Mouse (Mus musculus) CD4-positive, CD25-positive, alpha-beta regulatory T cell, adult 2 months (primary cell): ENCODE measurements around the gene St3gal4.
A peak's percentile ranks its signal among the peaks of the same experiment; 100 is the strongest.
"Not testable (repeated sequence)": the region's sequence is repeated elsewhere in the genome, so short reads cannot be mapped to it uniquely, and the experiment has no call there.

ENCODE experiments used
- DNase-seq: peaks from one replicate; pipeline ENCODE4 v3.0.0-alpha.2; 2012; ENCODE audit warnings: low read depth, low spot score

St3gal4 gene

DNA sequence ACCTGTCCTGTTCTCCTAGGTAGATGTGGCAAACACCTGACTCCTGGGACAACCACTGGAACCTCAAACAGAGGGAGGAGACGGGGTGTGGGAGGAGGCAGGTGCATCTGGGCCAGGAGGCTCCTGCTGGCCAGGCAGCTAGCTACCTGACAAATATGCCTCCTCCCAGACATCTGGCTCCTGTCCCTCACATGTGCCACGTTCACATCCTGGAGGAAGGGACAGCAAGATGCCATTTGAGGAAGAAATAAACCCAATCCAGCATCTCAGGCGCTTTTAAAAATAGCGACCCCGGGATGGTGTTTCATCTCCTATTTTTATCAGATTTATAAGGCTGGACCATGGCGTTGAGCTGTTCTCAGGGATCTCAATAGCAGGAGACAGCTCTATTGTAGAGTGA lies at the start of gene St3gal4:
Gene St3gal4 (minus strand): TSS at position 101 of the 400 bp plus-strand sequence.
- DNase-seq = no peak

DNA sequence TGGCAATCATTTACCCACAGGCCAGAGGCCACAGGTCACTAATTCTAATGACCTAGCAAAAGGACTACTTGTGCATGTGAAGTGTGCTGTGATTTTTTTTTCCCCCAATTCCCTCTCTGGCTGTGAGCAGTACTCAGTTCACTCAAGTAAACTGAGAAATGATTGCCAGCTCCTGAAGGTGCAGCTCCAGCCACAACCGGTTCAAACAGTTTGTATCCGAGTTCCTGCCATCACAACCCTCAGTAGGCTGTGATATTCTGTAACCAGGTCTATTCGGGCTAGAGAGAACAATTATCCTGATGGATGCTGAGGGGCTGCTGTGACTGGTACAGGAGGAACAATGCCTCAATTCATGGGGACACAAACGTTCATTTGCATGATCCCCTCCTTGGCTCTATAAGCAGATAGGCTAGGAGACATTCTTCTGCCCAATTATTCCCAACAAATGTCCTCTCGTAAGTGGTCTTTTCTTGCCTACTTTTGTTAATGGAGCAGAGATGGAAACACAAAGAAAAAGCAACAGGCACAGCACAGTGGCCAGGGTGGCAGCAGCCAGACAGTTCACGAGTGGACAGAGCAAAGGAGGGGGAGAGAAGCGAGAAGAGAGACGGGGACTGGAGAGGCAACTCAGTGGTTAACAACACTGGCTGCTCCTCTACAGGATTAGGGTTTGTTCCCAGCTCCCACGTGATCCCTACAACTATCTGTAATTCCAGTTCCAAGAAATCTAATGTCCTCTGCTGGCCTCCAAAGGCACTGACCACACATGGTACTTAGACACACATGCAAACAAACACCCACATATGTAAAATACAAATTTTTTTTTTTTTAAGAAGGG lies 47.9 kb upstream of the St3gal4 start:
- no peak for DNase-seq

DNA sequence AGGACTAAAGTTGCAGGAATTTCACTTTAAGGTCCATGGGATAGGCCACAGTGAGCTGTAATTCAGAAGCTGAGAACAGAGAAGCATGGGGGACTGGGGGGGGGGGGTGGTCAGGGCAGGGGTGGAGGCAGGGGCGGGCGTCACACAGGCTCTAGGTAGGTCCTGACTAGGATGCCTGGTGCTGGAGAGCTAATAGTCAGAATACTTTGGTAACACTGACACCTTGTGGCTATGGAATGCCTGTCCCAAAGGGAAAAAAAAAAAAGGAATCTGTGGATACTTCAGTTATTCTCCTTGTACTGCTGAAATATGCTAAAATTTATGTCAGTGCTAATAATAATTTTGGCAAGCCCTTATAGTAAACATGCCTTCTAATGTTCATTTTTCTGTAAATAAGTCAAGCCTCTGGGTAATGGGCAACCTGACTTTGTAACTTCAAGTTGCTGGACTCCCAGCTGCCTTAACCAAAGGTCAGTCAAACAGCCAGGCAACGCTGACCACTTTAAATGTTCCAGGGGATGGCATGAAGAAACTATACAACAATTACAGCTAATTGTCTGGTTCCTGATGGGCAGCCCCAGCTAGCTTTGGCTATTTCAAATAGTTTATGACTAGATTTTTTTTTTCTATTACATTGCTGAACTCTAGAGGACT lies 47.2 kb upstream of the St3gal4 start:
- peak; percentile 63 for DNase-seq

DNA sequence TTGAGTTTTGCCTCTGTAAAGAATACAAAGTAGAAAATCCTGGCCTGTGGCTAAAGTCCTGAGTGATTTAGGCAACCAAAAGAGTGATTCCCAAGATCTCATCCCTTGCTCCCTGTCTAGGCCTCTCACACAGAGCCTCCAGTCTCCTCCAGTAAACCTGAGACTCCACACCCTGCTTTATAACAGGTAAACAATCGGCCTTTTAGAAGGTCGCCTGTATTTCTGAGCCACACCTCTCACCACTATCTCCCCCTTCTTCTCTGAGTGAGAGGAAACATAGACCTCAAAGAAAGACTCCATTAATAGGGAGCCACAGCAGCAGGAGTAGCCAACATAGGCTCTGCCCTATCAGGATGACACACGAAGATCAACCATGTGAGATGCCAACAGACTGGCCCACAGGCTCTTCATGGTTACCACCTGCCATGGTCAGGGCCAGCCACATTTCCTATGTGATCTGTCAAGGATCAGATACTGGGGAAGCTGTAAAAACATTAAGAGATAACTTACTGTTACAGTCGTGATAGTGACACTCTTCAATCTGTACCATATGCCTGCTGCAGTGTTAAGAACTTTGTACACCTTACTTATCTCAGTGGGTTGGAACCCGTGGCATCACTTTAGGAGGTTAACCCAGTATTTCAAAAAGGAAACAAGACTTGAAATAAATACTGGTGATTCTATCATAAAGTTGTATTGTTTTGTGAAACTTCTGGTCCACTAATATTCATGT lies 45.2 kb upstream of the St3gal4 start:
- no peak for DNase-seq

DNA sequence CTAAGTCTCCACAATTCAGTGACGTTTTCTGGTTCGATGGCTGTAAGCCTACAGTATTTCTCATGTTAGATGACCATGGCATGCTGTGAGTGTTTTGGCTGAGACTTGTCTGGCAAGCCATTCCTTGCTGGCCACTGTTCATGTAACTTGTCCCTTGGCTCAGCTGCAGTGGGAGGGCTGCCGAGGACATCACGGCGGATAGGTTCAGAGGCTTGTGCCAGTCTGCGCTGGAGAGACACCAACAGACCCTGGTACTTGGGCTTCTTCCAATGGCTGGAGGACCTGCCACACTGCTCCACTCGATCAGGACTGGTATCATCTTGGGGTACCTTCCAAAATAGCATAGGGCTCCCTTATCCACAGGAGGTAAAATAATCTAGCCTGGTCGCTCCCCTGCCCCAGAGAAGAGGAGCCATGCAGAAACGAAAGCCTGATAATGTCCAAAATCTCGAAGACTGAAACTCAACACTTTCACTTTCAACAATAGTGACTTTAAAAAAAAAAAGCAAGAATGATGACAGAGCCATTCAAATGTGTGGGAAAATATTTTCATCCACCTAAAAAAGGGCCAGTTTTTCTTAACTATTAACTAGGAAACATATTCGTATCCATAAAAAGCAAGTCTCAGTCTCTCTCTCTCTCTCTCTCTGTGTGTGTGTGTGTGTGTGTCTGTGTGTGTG lies 44.1 kb upstream of the St3gal4 start:
- DNase-seq = no peak

DNA sequence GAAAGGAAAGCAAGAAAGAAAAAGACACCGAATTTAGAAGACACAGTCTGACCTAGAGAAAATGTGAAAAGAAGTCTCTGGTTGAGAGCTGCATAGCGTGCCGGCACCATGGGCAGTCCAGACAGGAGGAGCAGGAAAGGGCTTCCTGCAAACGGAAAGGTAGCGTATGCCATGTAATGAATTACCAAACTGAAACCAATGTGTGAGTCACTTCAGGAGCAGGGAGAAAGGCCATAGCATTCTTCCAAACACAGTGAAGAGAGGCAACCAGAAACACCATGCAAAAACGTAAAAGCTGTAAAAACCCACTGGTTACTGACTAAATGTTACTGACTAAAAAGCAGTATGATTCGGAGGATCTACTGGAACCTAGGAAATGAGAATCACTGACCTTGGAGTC lies 42.7 kb upstream of the St3gal4 start:
- DNase-seq = no peak

DNA sequence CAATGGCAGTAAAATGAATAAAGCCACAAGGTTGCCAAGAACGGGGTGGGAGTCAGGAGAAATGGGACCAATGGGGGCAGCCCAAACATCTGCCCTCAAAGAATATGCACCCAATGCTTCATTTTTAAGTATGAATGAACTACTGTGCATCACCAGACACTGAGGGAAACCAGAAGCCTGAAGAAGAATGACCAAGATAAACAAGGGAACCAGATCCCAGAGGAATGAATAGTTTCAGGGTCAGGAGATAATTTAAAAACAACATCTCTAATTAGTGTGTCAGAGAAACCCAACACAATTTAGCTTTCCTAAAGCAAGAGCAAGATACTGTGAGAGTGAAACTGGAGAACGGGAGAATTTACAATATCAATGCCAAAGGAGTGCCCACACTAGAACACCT lies 41.6 kb upstream of the St3gal4 start:
- DNase-seq = no peak

DNA sequence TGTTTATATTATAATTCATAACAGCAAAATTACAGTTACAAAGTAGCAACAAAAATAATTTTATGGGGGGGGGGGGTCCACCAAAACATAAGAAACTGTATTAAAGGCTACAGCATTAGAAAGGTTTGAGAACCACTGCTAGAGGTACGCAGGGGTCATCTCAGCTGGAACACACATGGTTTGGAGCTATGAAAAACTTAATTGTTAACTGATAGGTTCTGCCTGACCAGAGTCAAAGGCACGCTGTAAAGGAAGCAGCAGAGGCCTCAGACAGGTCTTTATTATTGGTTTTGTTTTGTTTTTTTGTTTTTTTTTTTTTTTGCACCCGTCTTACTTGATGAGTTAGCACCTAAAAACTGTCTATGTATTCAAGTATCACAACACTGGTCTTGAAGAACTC lies 39.4 kb upstream of the St3gal4 start:
- DNase-seq = no peak

DNA sequence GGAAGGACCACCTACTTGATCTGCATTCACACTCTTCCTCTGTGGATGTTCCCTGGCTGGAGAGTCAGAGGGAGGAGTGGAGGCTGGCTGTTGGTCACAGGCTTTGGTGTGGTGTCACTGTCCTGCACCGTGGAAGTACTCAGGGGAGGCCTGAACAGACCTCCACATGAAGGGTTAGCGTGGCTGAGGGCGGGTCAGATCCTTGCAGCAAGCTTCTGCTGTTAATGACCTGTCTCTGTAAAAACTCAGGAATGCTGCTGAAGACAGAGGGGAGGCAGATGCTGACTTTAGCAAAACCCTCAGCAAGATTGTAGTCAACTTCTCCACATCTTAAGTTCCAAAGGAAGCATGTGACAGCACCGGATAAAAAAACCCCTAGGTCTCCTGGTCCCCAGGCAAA lies 37.8 kb upstream of the St3gal4 start:
- DNase-seq = no peak

DNA sequence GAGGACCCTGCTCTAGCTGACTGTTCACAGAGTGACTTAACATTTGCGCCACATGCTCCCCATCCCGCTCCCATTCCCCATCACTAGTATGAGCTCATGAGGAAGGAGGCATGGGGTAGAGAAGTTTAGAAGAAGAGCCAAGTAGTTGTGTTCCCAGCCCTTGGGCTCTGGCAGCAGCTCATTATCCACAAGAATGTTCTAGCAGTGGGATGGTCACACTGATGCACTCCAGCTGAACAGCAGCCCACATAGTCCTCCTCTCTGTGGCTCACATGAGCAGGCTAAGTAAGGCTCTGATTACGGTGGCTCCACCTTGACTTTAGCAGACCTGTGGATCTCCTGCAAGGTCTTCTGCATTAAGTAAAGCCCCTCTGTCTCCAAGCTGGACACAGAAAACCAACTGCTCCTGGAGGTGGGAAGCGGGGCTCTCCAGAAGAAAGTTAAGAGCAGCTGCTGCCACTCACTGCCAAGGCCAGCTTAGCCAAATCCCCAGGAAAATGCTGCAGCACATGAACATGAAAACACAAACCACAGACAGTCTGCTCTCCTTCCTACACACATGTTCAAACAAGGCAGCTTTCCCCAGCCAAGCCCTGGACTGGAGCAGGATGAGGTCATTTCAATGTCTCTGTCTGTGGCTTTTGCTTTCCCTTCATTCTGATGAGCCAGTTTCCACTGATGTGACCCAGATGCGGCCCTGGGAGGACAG lies 37.1 kb upstream of the St3gal4 start:
- DNase-seq = no peak

DNA sequence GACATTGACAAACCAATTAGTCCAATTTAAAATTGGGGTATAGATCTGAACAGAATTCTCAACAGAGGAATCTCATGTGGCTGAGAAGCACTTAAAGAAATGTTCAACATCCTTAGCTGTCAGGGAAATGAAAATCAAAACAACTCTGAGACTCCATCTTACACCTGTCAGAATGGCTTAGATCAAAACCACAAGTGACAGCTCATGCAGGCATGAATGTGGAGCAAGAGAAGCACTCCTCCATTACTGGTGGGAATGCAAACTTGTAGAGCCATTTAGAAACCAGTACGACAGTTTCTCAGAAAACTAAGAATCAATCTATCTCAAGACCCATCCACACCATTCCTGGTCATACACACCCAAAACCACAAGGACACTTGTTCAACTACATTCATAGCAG lies 33.9 kb upstream of the St3gal4 start:
- DNase-seq = no peak

DNA sequence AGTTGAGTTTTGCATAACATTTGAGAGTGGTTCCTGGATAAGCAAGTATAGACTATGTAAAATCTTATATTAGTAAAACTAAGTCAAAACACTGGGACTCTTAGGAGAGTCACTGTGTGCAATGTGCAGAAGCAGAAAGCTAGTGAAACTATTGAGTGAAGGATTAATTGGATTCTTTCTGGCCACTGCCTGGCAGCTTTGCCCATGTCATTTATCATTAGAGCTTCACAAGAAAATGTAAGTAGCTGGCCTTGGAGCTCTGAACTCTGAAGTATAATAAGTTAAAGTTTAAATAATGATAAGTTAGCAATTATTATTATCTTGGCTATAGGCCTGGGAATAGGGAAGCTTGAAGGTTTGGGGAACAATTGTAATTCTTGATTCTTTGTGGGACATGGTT lies 29.8 kb upstream of the St3gal4 start:
- not testable (repeated sequence) for DNase-seq

DNA sequence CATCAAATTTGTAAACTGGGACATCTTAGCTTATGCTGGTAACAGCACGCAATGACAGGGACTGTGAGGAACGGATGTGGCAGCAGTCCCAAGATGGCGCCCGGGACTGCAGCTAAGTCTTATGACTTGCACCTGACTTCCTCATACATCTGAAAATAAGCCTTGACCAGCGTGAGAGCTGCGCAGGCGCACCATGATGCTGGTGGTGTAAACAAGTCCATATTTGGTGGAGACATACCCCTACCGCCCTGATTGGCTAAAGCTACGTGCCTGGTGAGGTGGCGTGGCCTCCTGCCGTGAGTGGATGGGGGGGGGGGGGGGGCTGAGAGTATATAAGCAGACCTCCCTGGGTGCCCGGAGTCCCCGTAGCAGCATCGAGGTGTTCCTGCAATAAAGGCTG lies 28.2 kb upstream of the St3gal4 start:
- not testable (repeated sequence) for DNase-seq

DNA sequence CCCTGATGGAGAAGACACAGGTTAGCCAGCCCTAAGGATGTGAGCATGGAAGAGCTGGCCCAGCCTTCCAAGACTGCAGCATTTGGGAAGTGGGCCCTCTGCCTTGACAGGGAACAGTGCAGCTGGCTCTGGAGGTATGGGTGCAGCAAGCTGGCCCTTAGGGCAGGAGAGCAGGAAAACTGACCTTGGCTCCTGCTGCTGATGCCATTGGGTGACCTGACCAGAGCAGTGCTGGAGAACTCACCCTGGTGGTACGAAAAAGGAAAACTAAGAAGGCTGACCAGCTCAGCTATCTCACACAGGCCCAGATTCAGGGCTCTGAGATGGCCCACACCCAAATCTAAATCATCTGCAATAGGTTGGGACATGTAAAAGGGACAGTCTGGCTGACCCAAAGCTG lies 26.8 kb upstream of the St3gal4 start:
- no peak for DNase-seq

DNA sequence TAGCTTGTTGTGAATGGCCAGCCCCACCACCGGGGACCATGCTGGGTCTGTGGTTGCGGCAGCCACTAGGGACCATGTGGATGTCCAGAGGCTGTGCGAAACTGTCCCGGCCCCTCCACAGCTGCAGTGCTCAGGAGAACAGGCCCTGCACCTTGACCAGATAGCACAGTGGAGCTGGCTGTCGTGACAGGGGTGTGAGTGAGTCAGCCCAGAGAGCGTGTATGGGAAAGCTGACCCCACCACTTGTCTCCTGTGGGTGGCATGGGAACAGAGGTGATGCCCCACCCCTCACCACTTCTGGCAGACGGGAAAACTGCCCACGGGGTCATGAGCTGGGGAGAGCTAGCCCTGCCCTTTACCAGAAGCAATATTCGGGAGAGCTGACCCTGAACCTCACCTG lies 26.1 kb upstream of the St3gal4 start:
- DNase-seq = no peak

DNA sequence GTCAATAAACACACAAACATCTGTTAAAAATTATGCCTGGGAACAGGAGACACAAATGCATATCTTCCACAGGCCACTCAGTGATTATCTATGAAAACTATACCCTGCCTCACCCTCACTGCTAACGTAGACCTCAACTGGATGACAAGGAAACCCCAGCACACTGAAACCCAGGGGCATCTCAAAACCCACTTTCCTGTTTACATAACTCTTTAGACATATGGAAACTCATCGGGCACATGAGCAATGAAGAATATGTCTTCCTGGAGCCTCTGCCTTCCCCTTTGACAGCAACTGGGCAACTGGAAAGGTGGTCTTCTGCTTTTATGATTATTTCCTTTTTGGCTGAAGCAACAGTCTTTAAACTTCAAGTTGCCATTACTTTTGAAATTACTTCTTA lies 23.2 kb upstream of the St3gal4 start:
- DNase-seq = no peak

DNA sequence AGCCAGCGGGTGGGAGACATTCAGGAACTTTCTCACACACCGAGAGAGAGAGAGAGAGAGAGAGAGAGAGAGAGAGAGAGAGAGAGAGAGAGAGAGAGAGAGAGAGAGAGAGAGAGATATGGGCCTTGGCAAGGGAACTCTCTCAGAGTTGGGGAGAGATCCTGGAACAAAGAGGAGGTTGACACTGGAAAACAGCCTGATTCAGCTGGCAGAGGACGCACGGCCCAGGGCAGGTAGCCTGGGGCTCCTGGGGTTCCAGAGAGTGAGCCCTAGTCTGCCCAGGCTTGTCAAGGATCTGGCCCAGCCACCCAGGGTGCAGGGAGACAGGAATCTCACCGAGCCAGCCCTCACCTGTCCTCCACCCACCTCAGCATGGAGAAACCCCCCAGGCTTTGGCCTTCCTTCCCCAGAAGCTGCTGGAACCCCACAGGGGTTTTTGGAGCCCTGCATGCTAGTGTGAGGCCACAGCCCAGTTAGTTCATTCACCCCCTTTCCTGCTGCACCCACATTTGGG lies 20.2 kb upstream of the St3gal4 start:
- DNase-seq = no peak

DNA sequence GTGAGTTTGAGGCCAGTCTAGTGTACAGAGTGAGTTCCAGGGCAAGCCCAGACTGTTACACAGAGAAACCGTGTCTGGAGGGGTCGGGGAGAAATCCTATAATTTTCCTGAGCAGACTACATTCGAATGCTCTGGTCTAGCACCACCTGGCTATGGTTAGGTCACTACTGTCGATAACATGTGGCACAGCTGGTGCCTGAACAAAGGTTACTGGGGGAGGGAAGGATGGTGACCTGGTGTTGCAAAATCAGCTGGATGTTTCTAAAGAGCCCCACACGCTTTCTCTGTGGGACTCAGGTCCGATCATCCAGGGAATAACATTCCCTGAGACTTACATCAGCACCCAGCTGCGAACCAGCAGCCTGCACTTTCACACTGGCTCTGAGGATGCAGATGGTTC lies 19.0 kb upstream of the St3gal4 start:
- DNase-seq = no peak

DNA sequence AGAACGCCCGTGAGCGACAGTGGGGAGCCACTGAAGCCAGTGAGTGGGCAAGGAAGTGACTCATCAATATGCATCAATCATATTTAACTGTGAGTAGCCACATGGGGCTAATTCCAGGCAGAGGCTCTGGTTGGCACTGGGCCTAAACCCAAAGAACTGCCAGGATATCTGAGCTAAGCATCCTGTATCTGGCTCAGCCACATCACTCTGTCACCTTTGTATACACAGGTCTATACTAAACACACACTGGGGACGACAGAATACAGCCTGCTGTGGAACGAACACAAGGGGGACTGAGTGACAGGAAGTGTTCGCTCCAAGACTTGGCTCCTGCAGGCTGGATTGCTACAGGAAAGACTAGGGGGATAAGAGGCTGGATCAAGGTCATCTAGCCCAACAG lies 16.5 kb upstream of the St3gal4 start:
- no peak for DNase-seq

DNA sequence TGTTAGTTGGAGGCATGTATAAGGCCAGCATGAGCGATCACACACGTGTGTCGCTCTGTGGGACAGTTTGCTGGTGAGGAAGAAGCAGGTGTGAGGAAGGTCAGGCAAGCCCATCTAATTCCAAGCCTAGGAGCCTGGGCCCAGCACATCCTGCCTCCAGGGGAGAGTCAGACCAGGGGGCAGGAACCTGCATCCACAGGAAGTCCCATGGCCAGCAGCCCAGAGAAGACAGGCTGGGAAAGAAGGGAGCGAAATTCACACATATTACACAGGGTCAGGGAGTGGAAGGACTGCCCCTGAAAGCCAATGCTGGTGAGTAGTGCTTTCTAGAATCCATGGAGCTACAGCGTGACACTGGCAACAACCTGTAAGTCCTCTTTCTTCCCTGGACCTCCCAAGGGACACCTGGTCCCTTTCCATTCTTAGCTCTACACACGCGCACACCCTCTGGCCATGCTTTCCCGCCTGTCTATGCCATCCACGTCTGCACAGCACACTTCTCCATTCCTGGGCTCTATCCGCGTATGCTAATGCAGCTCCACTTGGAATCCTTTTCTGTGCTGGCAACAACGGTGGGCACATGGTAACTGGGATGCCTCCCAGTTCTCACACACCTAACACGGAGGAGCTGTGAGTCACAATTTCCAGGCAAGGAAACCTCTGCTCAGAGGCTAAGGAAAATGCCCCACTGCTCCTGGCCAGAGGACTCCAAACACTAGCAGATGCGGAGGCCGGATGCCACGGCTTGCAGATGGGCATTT lies 12.7 kb upstream of the St3gal4 start:
- no peak for DNase-seq
